Comparison of ENCODE assay signal across 27 mouse cellular contexts in the genomic region with DNA sequence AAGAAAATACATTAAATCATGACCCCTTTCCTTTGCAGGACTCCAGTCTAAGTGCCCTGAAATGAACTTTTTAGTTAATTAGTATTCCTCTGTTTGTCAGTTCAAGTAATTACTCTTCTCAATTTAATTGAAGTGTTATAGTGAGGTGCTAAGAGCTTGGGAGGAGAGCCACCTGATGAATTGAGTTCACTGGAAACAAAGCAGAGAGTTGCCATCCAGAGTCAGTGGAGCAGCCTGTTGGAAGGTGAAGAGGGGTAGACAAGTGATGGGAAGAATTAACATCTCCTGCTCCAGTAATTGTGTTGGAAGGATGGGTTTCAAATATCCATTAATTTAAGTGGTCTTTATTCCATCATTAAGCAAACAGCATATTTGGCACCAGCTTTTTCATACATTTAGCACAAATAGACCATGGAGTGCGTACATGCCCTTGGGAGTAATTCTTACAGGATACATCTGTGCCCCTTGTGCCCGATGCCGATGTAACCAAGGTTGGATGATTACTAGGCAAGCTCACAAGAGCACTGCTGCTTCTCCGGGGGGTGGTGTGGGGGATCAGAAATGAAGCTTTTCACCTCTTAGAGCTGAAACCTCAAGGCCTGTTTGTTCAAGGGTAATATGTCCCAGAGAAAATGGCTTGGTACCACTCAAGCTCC.
A peak's percentile ranks its signal among the peaks of the same experiment; 100 is the strongest.
DNase-seq lines count a peak whose midpoint lies in the region; ATAC-seq and TF ChIP-seq lines count a peak whose summit lies in the region.
"Had no signal": no experiment of that assay in that cellular context is flagged by ENCODE, and none has a peak within 500 bp of the region (broad histone marks: within the 10 kb centered on the region; RNA-seq: fewer than 3 reads in every experiment).

No protein-coding gene starts in this region.

- H3K36me3 ChIP-seq in neural tube, embryonic 13.5 days = no peaks in the 10 kb centered on the region
- no peaks in the 10 kb centered on the region for H3K36me3 ChIP-seq in neural tube, embryonic 15.5 days
- H3K36me3 ChIP-seq in forebrain, embryonic 14.5 days (ENCODE audit: control insufficient read depth, insufficient read depth, low read length) = no peaks in the 10 kb centered on the region
- H3K36me3 ChIP-seq: embryonic facial prominence, embryonic 10.5 days; embryonic facial prominence, embryonic 13.5 days; heart, embryonic 12.5 days; heart, embryonic 15.5 days; hindbrain, embryonic 10.5 days; hindbrain, embryonic 13.5 days; intestine, embryonic 15.5 days had no signal

- intact Hi-C loops in left cerebral cortex, postnatal 4 days (cut with DNase I) = no loop called here
- intact Hi-C loops in left cerebral cortex, adult 2 months (cut with DNase I) = loop anchor here (5.0 to 10.0 kb wide), 2 partner anchors 352 to 455 kb away; no protein-coding TSS in a partner anchor

- H3K4me1 ChIP-seq in neural tube, embryonic 13.5 days (replicated peaks) = no peaks in the 10 kb centered on the region
- H3K4me1 ChIP-seq in neural tube, embryonic 15.5 days = no peaks in the 10 kb centered on the region
- H3K4me1 ChIP-seq in forebrain, embryonic 14.5 days (ENCODE audit: control insufficient read depth, insufficient read depth, low read length) = no peaks in the 10 kb centered on the region
- H3K4me1 ChIP-seq: embryonic facial prominence, embryonic 10.5 days; hindbrain, embryonic 10.5 days; hindbrain, embryonic 13.5 days; intestine, embryonic 15.5 days had no signal

- ATAC-seq in neural tube, embryonic 13.5 days (ENCODE audit: low read depth) = peak; percentile 72
- no peak for ATAC-seq in neural tube, embryonic 15.5 days (ENCODE audit: low FRiP score)
- peak; percentile 57; the same call in 1 of the 2 replicates for ATAC-seq in forebrain, embryonic 14.5 days
- ATAC-seq in CD4-positive, CD25-positive, alpha-beta regulatory T cell, adult 4 months = no peak
- ATAC-seq: hindbrain, embryonic 16.5 days; intestine, embryonic 15.5 days had no signal

- 70% methylated on average over 4 of the region's 4 CpGs for WGBS in neural tube, embryonic 13.5 days
- 56% methylated on average over 4 of the region's 4 CpGs for WGBS in neural tube, embryonic 15.5 days
- 64% methylated on average over 4 of the region's 4 CpGs for WGBS in forebrain, embryonic 14.5 days

- H3K4me3 ChIP-seq in left cerebral cortex, adult 2 months = no peak overlapping the region
- H3K4me3 ChIP-seq in neural tube, embryonic 13.5 days = no peak overlapping the region
- H3K4me3 ChIP-seq in neural tube, embryonic 15.5 days (replicated peaks) = no peak overlapping the region
- no peak overlapping the region for H3K4me3 ChIP-seq in forebrain, embryonic 14.5 days (ENCODE audit: low read depth, low read length)
- H3K4me3 ChIP-seq: embryonic facial prominence, embryonic 10.5 days; embryonic facial prominence, embryonic 13.5 days; erythroblast, embryonic 14.5 days; heart, embryonic 12.5 days; heart, embryonic 15.5 days; hindbrain, embryonic 10.5 days; hindbrain, embryonic 13.5 days; intestine, embryonic 15.5 days had no signal

- no peaks in the 10 kb centered on the region for H3K9me3 ChIP-seq in neural tube, embryonic 13.5 days
- no peaks in the 10 kb centered on the region for H3K9me3 ChIP-seq in neural tube, embryonic 15.5 days (replicated peaks)
- H3K9me3 ChIP-seq in forebrain, embryonic 14.5 days (replicated peaks; ENCODE audit: control insufficient read depth, low read length) = no peaks in the 10 kb centered on the region
- H3K9me3 ChIP-seq: embryonic facial prominence, embryonic 10.5 days; embryonic facial prominence, embryonic 13.5 days; heart, embryonic 12.5 days; heart, embryonic 15.5 days; hindbrain, embryonic 10.5 days; hindbrain, embryonic 13.5 days; intestine, embryonic 15.5 days had no signal

- peak; percentile 6 for DNase-seq in left cerebral cortex, postnatal 4 days
- no peak for DNase-seq in left cerebral cortex, adult 2 months (ENCODE audit: extremely low spot score in 1 of 2, low spot score in 2 of 2)
- peak; percentile 44 for DNase-seq in forebrain, embryonic 14.5 days (ENCODE audit: low spot score)
- no peak for DNase-seq in adrenal gland, postnatal 14 days
- DNase-seq: adrenal gland, postnatal 10 days; cerebellum, adult 11-12 months; cerebellum, adult 8-10 months; cerebellum, postnatal 10 days; cerebellum, postnatal 36 days; embryo, embryonic 11 days; gastrocnemius, postnatal 25 days; heart, adult 18-20 months; heart, postnatal 10 days; heart, postnatal 36 days; kidney, adult 18-20 months had no signal

- TF ChIP-seq CTCF in left cerebral cortex, adult 2 months (IDR thresholded peaks at IDR 0.05) = no peak

- no peak overlapping the region for H3K4me2 ChIP-seq in neural tube, embryonic 13.5 days
- no peak overlapping the region for H3K4me2 ChIP-seq in neural tube, embryonic 15.5 days
- no peak overlapping the region for H3K4me2 ChIP-seq in forebrain, embryonic 14.5 days (ENCODE audit: low read length)
- H3K4me2 ChIP-seq: embryonic facial prominence, embryonic 13.5 days; heart, embryonic 12.5 days; heart, embryonic 15.5 days; hindbrain, embryonic 13.5 days; intestine, embryonic 15.5 days had no signal

- no peak overlapping the region for H3K9ac ChIP-seq in neural tube, embryonic 13.5 days
- no peak overlapping the region for H3K9ac ChIP-seq in neural tube, embryonic 15.5 days (replicated peaks)
- H3K9ac ChIP-seq in forebrain, embryonic 14.5 days (ENCODE audit: low read length) = no peak overlapping the region
- H3K9ac ChIP-seq: embryonic facial prominence, embryonic 13.5 days; heart, embryonic 12.5 days; heart, embryonic 15.5 days; hindbrain, embryonic 13.5 days; intestine, embryonic 15.5 days had no signal

- H3K27ac ChIP-seq in left cerebral cortex, adult 2 months = no peak overlapping the region
- H3K27ac ChIP-seq in neural tube, embryonic 13.5 days (replicated peaks) = no peak overlapping the region
- H3K27ac ChIP-seq in neural tube, embryonic 15.5 days (replicated peaks) = no peak overlapping the region
- no peak overlapping the region for H3K27ac ChIP-seq in forebrain, embryonic 14.5 days (ENCODE audit: low read depth, low read length)
- H3K27ac ChIP-seq: embryonic facial prominence, embryonic 10.5 days; embryonic facial prominence, embryonic 13.5 days; heart, embryonic 15.5 days; hindbrain, embryonic 10.5 days; hindbrain, embryonic 13.5 days; intestine, embryonic 15.5 days had no signal

- no peaks in the 10 kb centered on the region for H3K27me3 ChIP-seq in neural tube, embryonic 13.5 days
- H3K27me3 ChIP-seq in neural tube, embryonic 15.5 days (replicated peaks) = no peaks in the 10 kb centered on the region
- H3K27me3 ChIP-seq in forebrain, embryonic 14.5 days (replicated peaks; ENCODE audit: control insufficient read depth, insufficient read depth, low read length) = no peaks in the 10 kb centered on the region
- H3K27me3 ChIP-seq: embryonic facial prominence, embryonic 13.5 days; heart, embryonic 12.5 days; heart, embryonic 15.5 days; hindbrain, embryonic 13.5 days; intestine, embryonic 15.5 days had no signal

Comparison
In these comparisons a context has a peak if more than half of its experiments do, and no peak if none do; other contexts are left out.
1. DNase-seq: peak in left cerebral cortex, postnatal 4 days (single experiment) and forebrain, embryonic 14.5 days (single experiment); none in left cerebral cortex, adult 2 months (0 of 2) and adrenal gland, postnatal 14 days (single experiment).
2. ATAC-seq: peak in neural tube, embryonic 13.5 days (single experiment) and forebrain, embryonic 14.5 days (single experiment); none in neural tube, embryonic 15.5 days (single experiment) and CD4-positive, CD25-positive, alpha-beta regulatory T cell, adult 4 months (single experiment).